23 mouse cellular contexts compared by ENCODE assay signal in genomic region chr8:123015074-123015473, GRCm38 (mm10). TPM values are rescaled to one million over a fixed set of nuclear protein-coding genes. Genes with fewer than 3 reads are reported as not detected.
DNase-seq lines count a peak whose midpoint lies in the region; ATAC-seq and TF ChIP-seq lines count a peak whose summit lies in the region.
"Had no signal": no experiment of that assay in that cellular context is flagged by ENCODE, and none has a peak within 500 bp of the region (broad histone marks: within the 10 kb centered on the region; RNA-seq: fewer than 3 reads in every experiment).

No protein-coding gene starts in this region.

- TF ChIP-seq POLR2A in bone marrow macrophage, adult 2 months (IDR thresholded peaks at IDR 0.05; ENCODE audit: borderline replicate concordance, low read depth, low read length), result no peak
- TF ChIP-seq POLR2A in thymus, adult 2 months (IDR thresholded peaks at IDR 0.05; ENCODE audit: control insufficient read depth, extremely low read depth, insufficient read depth, low read length, poor library complexity), result no peak

- H3K9ac ChIP-seq in liver, postnatal 0 days (replicated peaks), result no peak overlapping the region
- H3K9ac ChIP-seq in liver, embryonic 12.5 days, result no peak overlapping the region
- H3K9ac ChIP-seq: embryonic facial prominence, embryonic 15.5 days; hindbrain, embryonic 12.5 days; neural tube, embryonic 12.5 days had no signal

- no peak for TF ChIP-seq EP300 in liver, postnatal 0 days (IDR thresholded peaks at IDR 0.05; ENCODE audit: low read depth)

- TF ChIP-seq CTCF in gastrocnemius, adult 2 months (IDR thresholded peaks at IDR 0.05), result no peak
- TF ChIP-seq CTCF in liver, postnatal 0 days (IDR thresholded peaks at IDR 0.05; ENCODE audit: low read depth), result no peak
- no peak for TF ChIP-seq CTCF in bone marrow macrophage, adult 2 months (IDR thresholded peaks at IDR 0.05; ENCODE audit: low read depth, low read length)
- no peak for TF ChIP-seq CTCF in thymus, adult 2 months (IDR thresholded peaks at IDR 0.05; ENCODE audit: borderline replicate concordance, control insufficient read depth, extremely low read depth, insufficient read depth, low read length, poor library complexity)

- no peak for DNase-seq in gastrocnemius, adult 2 months
- no peak for DNase-seq in gastrocnemius, postnatal 10 days
- DNase-seq in liver, postnatal 0 days, result no peak
- DNase-seq in thymus, adult 2 months, result no peak
- DNase-seq in spleen, adult 18-20 months, result no peak
- DNase-seq: adrenal gland, adult 8-10 months; cerebellum, adult 8-10 months; heart, adult 2 months; kidney, adult 8-10 months; kidney, postnatal 14 days; lung, adult 2 months; lung, postnatal 14 days; midbrain, embryonic 14.5 days; right cerebral cortex, postnatal 14 days had no signal

- H3K27ac ChIP-seq in gastrocnemius, adult 2 months, result peak overlapping the region; percentile 80
- H3K27ac ChIP-seq in liver, postnatal 0 days (ENCODE audit: low read depth), result peak overlapping the region; percentile 39; the same call in 1 of the 2 replicates
- H3K27ac ChIP-seq in liver, embryonic 12.5 days, result no peak overlapping the region
- H3K27ac ChIP-seq in bone marrow macrophage, adult 2 months (ENCODE audit: insufficient read depth, low read depth, low read length), result peak overlapping the region; percentile 19; the same call in 1 of the 2 replicates
- no peak overlapping the region; the same call in 1 of the 2 replicates for H3K27ac ChIP-seq in thymus, adult 2 months (ENCODE audit: control insufficient read depth, insufficient read depth, low read length)
- H3K27ac ChIP-seq: embryonic facial prominence, embryonic 15.5 days; hindbrain, embryonic 12.5 days; neural tube, embryonic 12.5 days had no signal

- H3K36me3 ChIP-seq in liver, postnatal 0 days (replicated peaks; ENCODE audit: insufficient read depth, low read length), result peaks cover 13% of the 10 kb centered on the region; the same call in 1 of the 2 replicates
- peaks cover 32% of the 10 kb centered on the region for H3K36me3 ChIP-seq in liver, embryonic 12.5 days
- no peaks in the 10 kb centered on the region for H3K36me3 ChIP-seq in thymus, adult 2 months (ENCODE audit: control insufficient read depth, insufficient read depth, low read length)
- H3K36me3 ChIP-seq: embryonic facial prominence, embryonic 15.5 days; hindbrain, embryonic 12.5 days had no signal

- H3K4me2 ChIP-seq in liver, postnatal 0 days (ENCODE audit: low read depth, low read length), result no peak overlapping the region
- no peak overlapping the region for H3K4me2 ChIP-seq in liver, embryonic 12.5 days
- H3K4me2 ChIP-seq: embryonic facial prominence, embryonic 15.5 days; hindbrain, embryonic 12.5 days; liver, embryonic 11.5 days; neural tube, embryonic 12.5 days had no signal

- no peak overlapping the region for H3K4me3 ChIP-seq in gastrocnemius, adult 2 months
- no peak overlapping the region for H3K4me3 ChIP-seq in liver, postnatal 0 days (ENCODE audit: low read depth, low read length)
- H3K4me3 ChIP-seq in liver, embryonic 12.5 days, result no peak overlapping the region
- H3K4me3 ChIP-seq in bone marrow macrophage, adult 2 months (ENCODE audit: insufficient read depth, low read length), result no peak overlapping the region
- H3K4me3 ChIP-seq in thymus, adult 2 months (ENCODE audit: control insufficient read depth, insufficient read depth, low read length), result no peak overlapping the region
- H3K4me3 ChIP-seq: embryonic facial prominence, embryonic 15.5 days; heart, adult 2 months; hindbrain, embryonic 12.5 days; megakaryocyte, embryonic 14.5 days; neural tube, embryonic 12.5 days had no signal

- intact Hi-C loops in gastrocnemius, adult 2 months (cut with DNase I), result no loop called here

- no peaks in the 10 kb centered on the region for H3K9me3 ChIP-seq in liver, postnatal 0 days (ENCODE audit: low read length)
- H3K9me3 ChIP-seq in liver, embryonic 12.5 days (replicated peaks), result no peaks in the 10 kb centered on the region
- H3K9me3 ChIP-seq: embryonic facial prominence, embryonic 15.5 days; hindbrain, embryonic 12.5 days; megakaryocyte, embryonic 14.5 days; neural tube, embryonic 12.5 days had no signal

- peaks cover 58% of the 10 kb centered on the region for H3K4me1 ChIP-seq in liver, postnatal 0 days (ENCODE audit: insufficient read depth)
- H3K4me1 ChIP-seq in liver, embryonic 12.5 days, result peaks cover 77% of the 10 kb centered on the region
- H3K4me1 ChIP-seq in bone marrow macrophage, adult 2 months (ENCODE audit: control insufficient read depth, insufficient read depth, low read length), result peaks cover 57% of the 10 kb centered on the region
- peaks cover 29% of the 10 kb centered on the region for H3K4me1 ChIP-seq in thymus, adult 2 months (replicated peaks; ENCODE audit: control insufficient read depth, insufficient read depth, low read length)

- 34% methylated on average over 3 of the region's 3 CpGs for WGBS in liver, postnatal 0 days (ENCODE audit: insufficient replicate concordance)
- WGBS in liver, embryonic 12.5 days (ENCODE audit: insufficient replicate concordance), result 48% methylated on average over 3 of the region's 3 CpGs
- WGBS in thymus, adult 2 months, result 11% methylated on average over 3 of the region's 3 CpGs

- H3K27me3 ChIP-seq in liver, postnatal 0 days (ENCODE audit: insufficient read depth, low read length), result no peaks in the 10 kb centered on the region
- no peaks in the 10 kb centered on the region for H3K27me3 ChIP-seq in liver, embryonic 12.5 days (replicated peaks)
- no peaks in the 10 kb centered on the region for H3K27me3 ChIP-seq in thymus, adult 2 months (ENCODE audit: control insufficient read depth, insufficient read depth, low read length)
- H3K27me3 ChIP-seq: embryonic facial prominence, embryonic 15.5 days; hindbrain, embryonic 12.5 days; megakaryocyte, embryonic 14.5 days; neural tube, embryonic 12.5 days had no signal

- no peak for ATAC-seq in liver, postnatal 0 days
- ATAC-seq in liver, embryonic 12.5 days, result no peak
- ATAC-seq in megakaryocyte, adult 5-6 weeks (ENCODE audit: poor library complexity, severe bottlenecking), result 0 out of 2 replicates have a peak, but pooled peaks have one; percentile 22
- ATAC-seq: forebrain, embryonic 14.5 days had no signal

RNA-seq across cellular contexts. Expression of gene Ankrd11, which starts 27.0 kb away (rescaled TPM):
- total RNA-seq in gastrocnemius, adult 2 months (2021), result 10 to 100 TPM; 60.3 to 62.1 TPM
- total RNA-seq in gastrocnemius, postnatal 10 days (2021), result 10 to 100 TPM; 52.0 to 65.8 TPM
- polyA plus RNA-seq in liver, postnatal 0 days (2015; fragmentation: Nextera tagmentation; extraction: Ambion mirVana), result 21.2 and 21.9 TPM in 2 replicates
- polyA plus RNA-seq in liver, embryonic 12.5 days (2016; fragmentation: Nextera tagmentation; extraction: Ambion mirVana), result 43.9 and 44.0 TPM in 2 replicates
- 76.2 and 79.2 TPM in 2 replicates for polyA plus RNA-seq in bone marrow macrophage, adult 2 months (2012; ENCODE audit: insufficient read depth, insufficient read length, missing spikeins)
- 86.2 and 87.9 TPM in 2 replicates for total RNA-seq in megakaryocyte, adult 5-6 weeks (2015)
- 90.5 and 102 TPM in 2 replicates for total RNA-seq in megakaryocyte, adult 5-6 weeks (2017)
- polyA plus RNA-seq in thymus, adult 2 months (2012; rRNA removed), result 118 and 145 TPM in 2 replicates

RNA-seq across cellular contexts. Expression of gene Spg7, which starts 47.7 kb away (rescaled TPM):
- 10 to 100 TPM; 67.4 to 74.9 TPM for total RNA-seq in gastrocnemius, adult 2 months (2021)
- 10 to 100 TPM; 49.6 to 56.8 TPM for total RNA-seq in gastrocnemius, postnatal 10 days (2021)
- 16.9 and 18.3 TPM in 2 replicates for polyA plus RNA-seq in liver, postnatal 0 days (2015; fragmentation: Nextera tagmentation; extraction: Ambion mirVana)
- 40.0 TPM in 2 replicates for polyA plus RNA-seq in liver, embryonic 12.5 days (2016; fragmentation: Nextera tagmentation; extraction: Ambion mirVana)
- polyA plus RNA-seq in bone marrow macrophage, adult 2 months (2012; ENCODE audit: insufficient read depth, insufficient read length, missing spikeins), result 58.3 and 65.1 TPM in 2 replicates
- 39.2 and 40.0 TPM in 2 replicates for total RNA-seq in megakaryocyte, adult 5-6 weeks (2015)
- total RNA-seq in megakaryocyte, adult 5-6 weeks (2017), result 34.3 and 56.2 TPM in 2 replicates
- 126 and 145 TPM in 2 replicates for polyA plus RNA-seq in thymus, adult 2 months (2012; rRNA removed)

Comparison
In these comparisons a context has a peak if more than half of its experiments do, and no peak if none do; other contexts are left out.
1. H3K27ac ChIP-seq: peak in gastrocnemius, adult 2 months (single experiment), liver, postnatal 0 days (single experiment) and bone marrow macrophage, adult 2 months (single experiment); none in liver, embryonic 12.5 days (single experiment) and thymus, adult 2 months (single experiment).